Mouse (Mus musculus): ENCODE measurements around the gene Cab39.
A peak's percentile ranks its signal among the peaks of the same experiment; 100 is the strongest.

Gene Cab39

GRCm38 (mm10) chr1:85850851-85851250 is 57.6 kb downstream of the Cab39 start:
- no peak for DNase-seq

- peak; percentile 75 for DNase-seq
Observed at GRCm38 (mm10) chr1:85852996-85853689, 59.9 kb downstream of the Cab39 start.

GRCm38 (mm10) chr1:85853865-85854264 is 60.6 kb downstream of the Cab39 start:
- no peak for DNase-seq

- DNase-seq: no peak
Observed at GRCm38 (mm10) chr1:85854475-85854874, 61.2 kb downstream of the Cab39 start.

GRCm38 (mm10) chr1:85856266-85856665 is 63.0 kb downstream of the Cab39 start:
- DNase-seq: no peak

- no peak for DNase-seq
Observed at GRCm38 (mm10) chr1:85857261-85857754, 64.1 kb downstream of the Cab39 start.

GRCm38 (mm10) chr1:85864383-85864782 is 71.1 kb downstream of the Cab39 start:
- DNase-seq: peak; percentile 42

- no peak for DNase-seq
Observed at GRCm38 (mm10) chr1:85870001-85870400, 76.8 kb downstream of the Cab39 start.

GRCm38 (mm10) chr1:85870546-85870945 is 77.3 kb downstream of the Cab39 start:
- no peak for DNase-seq

GRCm38 (mm10) chr1:85882003-85882402 is 88.8 kb downstream of the Cab39 start:
- DNase-seq: no peak

GRCm38 (mm10) chr1:85887221-85887620 is 94.0 kb downstream of the Cab39 start:
- no peak for DNase-seq

- DNase-seq: peak; percentile 91
Observed at GRCm38 (mm10) chr1:85894231-85894747, 101.0 kb downstream of the Cab39 start, which contains the start of gene Itm2c. TSS of gene Itm2c (plus strand) at chr1:85894281.

GRCm38 (mm10) chr1:85894748-85895360 is 101.6 kb downstream of the Cab39 start:
- DNase-seq: peak; percentile 48

GRCm38 (mm10) chr1:85895391-85895837 is 102.2 kb downstream of the Cab39 start:
- DNase-seq: peak; percentile 78

- no peak for DNase-seq
Observed at GRCm38 (mm10) chr1:85896110-85896509, 102.9 kb downstream of the Cab39 start.

GRCm38 (mm10) chr1:85896781-85897700 is 103.8 kb downstream of the Cab39 start:
- no peak for DNase-seq

GRCm38 (mm10) chr1:85897901-85898760 is 104.9 kb downstream of the Cab39 start:
- DNase-seq: no peak

- DNase-seq: no peak
Observed at GRCm38 (mm10) chr1:85898761-85899387, 105.6 kb downstream of the Cab39 start.

- no peak for DNase-seq
Observed at GRCm38 (mm10) chr1:85899388-85899761, 106.1 kb downstream of the Cab39 start.

GRCm38 (mm10) chr1:85900521-85901333 is 107.5 kb downstream of the Cab39 start:
- no peak for DNase-seq
